Mouse (Mus musculus) MEL (cell line): ENCODE data around the gene Stx1a.
"Not testable (repeated sequence)": the region's sequence is repeated elsewhere in the genome, so short reads cannot be mapped to it uniquely, and the experiment has no call there.

ENCODE experiments used
- CTCF ChIP-seq, 3 experiments: IDR thresholded peaks in 2 of 3; conservative IDR thresholded peaks in 1 of 3; 2 replicates each; pipeline ENCODE4 v1.5.1; 2011 to 2012; ENCODE audit warnings: low read length in 3 of 3, low read depth in 2 of 3, mild to moderate bottlenecking in 2 of 3, improper control_type of control experiment in 1 of 3, inconsistent platforms in 1 of 3, mixed read lengths in 1 of 3, moderate library complexity in 1 of 3; ENCODE audit not compliant: control insufficient read depth in 1 of 3, insufficient read depth in 1 of 3, poor library complexity in 1 of 3, severe bottlenecking in 1 of 3
- POLR2A ChIP-seq, 2 experiments: IDR thresholded peaks; 2 replicates each; pipeline ENCODE4 v1.6.1; 2011 to 2012; ENCODE audit warnings: low read length in 2 of 2, mild to moderate bottlenecking in 2 of 2, control low read depth in 1 of 2, improper control_type of control experiment in 1 of 2, low read depth in 1 of 2, moderate library complexity in 1 of 2; ENCODE audit not compliant: control insufficient read depth in 1 of 2, insufficient read depth in 1 of 2, poor library complexity in 1 of 2
- RCOR1 ChIP-seq: IDR thresholded peaks from 2 replicates; pipeline ENCODE4 v1.6.1; 2012; ENCODE audit warnings: low read depth, mild to moderate bottlenecking, inconsistent platforms, low read length, improper control_type of control experiment
- SMC3 ChIP-seq: IDR thresholded peaks from 2 replicates; pipeline ENCODE4 v1.6.1; 2011; ENCODE audit warnings: low read depth, low read length, improper control_type of control experiment
- TBP ChIP-seq: IDR thresholded peaks from 2 replicates; pipeline ENCODE4 v1.8.0; 2011; ENCODE audit warnings: low read depth, low read length, improper control_type of control experiment
- ZC3H11A ChIP-seq: IDR thresholded peaks from 2 replicates; pipeline ENCODE4 v1.6.1; 2012; ENCODE audit warnings: low read depth, mild to moderate bottlenecking, inconsistent platforms, low read length, improper control_type of control experiment

- not testable (repeated sequence) for TF ChIP-seq POLR2A (IDR thresholded peaks at IDR 0.05; ENCODE audit: control insufficient read depth in 1 of 2, insufficient read depth in 1 of 2, low read depth in 1 of 2, low read length in 2 of 2, poor library complexity in 1 of 2); RCOR1; ZC3H11A; CTCF (IDR thresholded peaks at IDR 0.05 in 2 of 3, conservative IDR thresholded peaks at IDR 0.05 in 1 of 3; ENCODE audit: control insufficient read depth in 1 of 3, insufficient read depth in 1 of 3, low read depth in 2 of 3, low read length in 3 of 3, poor library complexity in 1 of 3, severe bottlenecking in 1 of 3); SMC3; TBP
These were observed 26.0 kb downstream of the Stx1a start for GRCm38 (mm10) chr5:135049268-135049667.
